Mouse (Mus musculus): ENCODE measurements around the gene Cacng4. TPM values are rescaled to one million over a fixed set of nuclear protein-coding genes. Genes with fewer than 3 reads are reported as not detected.

Cacng4 gene
- polyA plus RNA-seq, 2 experiments, result 4.8 to 13.9 TPM

DNA sequence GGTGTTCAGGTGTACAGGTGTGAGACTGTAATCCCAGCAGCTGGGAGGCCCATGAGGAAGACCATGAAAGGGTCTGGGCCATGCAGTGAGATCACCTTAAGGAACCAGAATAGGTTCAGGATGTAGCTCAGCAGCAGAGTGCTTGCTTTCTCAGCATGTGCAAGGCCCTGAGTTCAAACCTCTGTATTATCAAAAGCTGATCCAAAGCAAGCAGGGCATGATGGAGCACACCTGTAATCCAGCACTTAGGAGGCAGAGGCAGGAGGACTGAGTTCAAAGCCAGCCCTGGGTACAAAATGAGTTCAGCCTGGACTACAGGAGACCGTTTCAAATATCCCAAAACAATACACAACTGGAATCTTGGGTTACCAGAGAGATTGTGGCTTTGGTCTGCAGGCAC is 9.1 kb downstream of the Cacng4 start:
- Histone ChIP-seq H3K4me3 (replicated peaks; ENCODE audit: low read length) (no peak overlapping the region), H3K27ac (replicated peaks; ENCODE audit: low read depth, low read length) (no peak overlapping the region), H3K4me1 (ENCODE audit: control insufficient read depth, insufficient read depth, low read length) (no peaks in the 10 kb centered on the region), H3K27me3 (ENCODE audit: control insufficient read depth, insufficient read depth, low read length) (no peaks in the 10 kb centered on the region), H3K4me2 (replicated peaks; ENCODE audit: low read depth, low read length, severe bottlenecking) (no peak overlapping the region), H3K36me3 (ENCODE audit: control insufficient read depth, insufficient read depth, low read length) (no peaks in the 10 kb centered on the region), H3K9me3 (ENCODE audit: control insufficient read depth, low read length) (no peaks in the 10 kb centered on the region), H3K9ac (ENCODE audit: low read depth, low read length, severe bottlenecking) (no peak overlapping the region)
- 88% methylated on average over 1 of the region's 1 CpGs for WGBS
- no peak for TF ChIP-seq POLR2A (IDR thresholded peaks at IDR 0.05; ENCODE audit: borderline replicate concordance, extremely low read depth, insufficient read depth, insufficient read length)
- ATAC-seq (ENCODE audit: low FRiP score, low read depth) (no peak), DNase-seq (ENCODE audit: low spot score) (no peak)

DNA sequence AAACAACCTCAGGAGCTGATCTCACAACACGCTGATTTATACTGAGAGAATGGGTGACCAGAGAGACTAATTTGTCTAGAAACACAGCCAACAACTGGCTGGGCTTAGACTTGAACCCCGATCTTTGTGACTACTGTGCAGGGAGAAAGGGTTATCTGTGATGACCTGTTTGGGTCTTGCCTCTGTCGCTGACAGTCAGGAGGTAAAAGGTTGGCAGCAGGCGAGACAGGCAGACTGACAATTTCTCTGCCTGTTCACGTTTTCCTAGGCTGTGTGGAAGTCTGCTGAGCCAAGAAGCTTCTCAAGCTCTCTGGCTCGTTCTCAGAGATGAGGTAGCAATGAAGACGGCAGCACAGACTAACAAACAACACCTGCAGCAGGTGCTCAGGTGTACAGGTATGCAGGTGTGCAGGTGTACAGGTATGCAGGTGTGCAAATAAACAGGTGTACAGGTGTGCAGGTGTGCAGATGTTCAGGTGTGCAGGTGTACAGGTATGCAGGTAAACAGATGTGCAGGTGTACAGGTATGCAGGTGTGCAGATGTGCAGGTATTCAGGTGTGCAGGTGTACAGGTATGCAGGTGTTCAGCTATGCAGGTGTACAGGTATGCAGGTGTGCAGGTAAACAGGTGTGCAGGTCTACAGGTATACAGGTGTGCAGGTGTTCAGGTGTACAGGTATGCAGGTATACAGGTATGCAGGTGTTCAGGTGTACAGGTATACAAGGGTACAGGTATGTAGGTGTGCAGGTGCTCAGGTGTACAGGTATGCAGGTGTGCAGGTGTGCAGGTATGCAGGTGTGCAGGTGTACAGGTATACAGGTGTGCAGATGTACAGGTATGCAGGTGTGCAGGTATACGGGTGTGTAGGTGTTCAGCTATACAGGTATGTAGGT is 10.2 kb downstream of the Cacng4 start:
- Histone ChIP-seq H3K9ac (ENCODE audit: low read depth, low read length, severe bottlenecking) (no peak overlapping the region), H3K4me2 (replicated peaks; ENCODE audit: low read depth, low read length, severe bottlenecking) (no peak overlapping the region), H3K27ac (replicated peaks; ENCODE audit: low read depth, low read length) (no peak overlapping the region), H3K36me3 (ENCODE audit: control insufficient read depth, insufficient read depth, low read length) (no peaks in the 10 kb centered on the region), H3K9me3 (ENCODE audit: control insufficient read depth, low read length) (no peaks in the 10 kb centered on the region), H3K4me3 (replicated peaks; ENCODE audit: low read length) (no peak overlapping the region), H3K27me3 (ENCODE audit: control insufficient read depth, insufficient read depth, low read length) (no peaks in the 10 kb centered on the region), H3K4me1 (ENCODE audit: control insufficient read depth, insufficient read depth, low read length) (no peaks in the 10 kb centered on the region)
- 82% methylated on average over 7 of the region's 8 CpGs for WGBS
- TF ChIP-seq POLR2A (IDR thresholded peaks at IDR 0.05; ENCODE audit: borderline replicate concordance, extremely low read depth, insufficient read depth, insufficient read length), result no peak
- ATAC-seq (ENCODE audit: low FRiP score, low read depth), result no peak
- no peak for DNase-seq (ENCODE audit: low spot score)

DNA sequence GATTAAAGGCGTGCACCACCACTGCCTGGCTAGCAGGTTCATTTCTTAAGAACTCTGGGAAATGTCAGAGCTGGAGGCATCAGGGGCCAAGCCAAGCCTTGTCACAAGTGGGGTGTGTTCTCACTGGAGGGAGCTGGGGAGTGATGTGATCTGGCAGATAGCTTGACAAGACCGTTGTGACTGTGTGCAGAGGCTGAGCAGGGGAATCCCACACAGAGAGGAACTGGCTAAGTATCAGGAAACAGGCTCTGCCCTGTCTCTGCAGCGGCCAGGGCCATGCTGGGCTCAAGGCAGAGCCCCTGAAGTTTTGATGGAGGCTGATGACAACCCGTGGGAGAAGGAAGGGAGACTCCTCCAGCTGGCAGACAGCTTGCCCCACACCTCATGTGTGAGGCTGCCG is 11.8 kb downstream of the Cacng4 start:
- peaks cover 3% of the 10 kb centered on the region; the same call in 1 of the 2 replicates for H3K4me1 ChIP-seq (ENCODE audit: control insufficient read depth, insufficient read depth, low read length)
- H3K4me3 ChIP-seq (replicated peaks; ENCODE audit: low read length), result no peak overlapping the region
- H3K9me3 ChIP-seq (ENCODE audit: control insufficient read depth, low read length), result no peaks in the 10 kb centered on the region
- no peak for DNase-seq (ENCODE audit: low spot score)
- H3K4me2 ChIP-seq (replicated peaks; ENCODE audit: low read depth, low read length, severe bottlenecking), result no peak overlapping the region
- no peak for TF ChIP-seq POLR2A (IDR thresholded peaks at IDR 0.05; ENCODE audit: borderline replicate concordance, extremely low read depth, insufficient read depth, insufficient read length)
- H3K27ac ChIP-seq (replicated peaks; ENCODE audit: low read depth, low read length), result no peak overlapping the region
- ATAC-seq (ENCODE audit: low FRiP score, low read depth), result no peak
- no peak overlapping the region for H3K9ac ChIP-seq (ENCODE audit: low read depth, low read length, severe bottlenecking)
- 60% methylated on average over 5 of the region's 5 CpGs for WGBS
- H3K36me3 ChIP-seq (ENCODE audit: control insufficient read depth, insufficient read depth, low read length), result no peaks in the 10 kb centered on the region
- no peaks in the 10 kb centered on the region for H3K27me3 ChIP-seq (ENCODE audit: control insufficient read depth, insufficient read depth, low read length)

DNA sequence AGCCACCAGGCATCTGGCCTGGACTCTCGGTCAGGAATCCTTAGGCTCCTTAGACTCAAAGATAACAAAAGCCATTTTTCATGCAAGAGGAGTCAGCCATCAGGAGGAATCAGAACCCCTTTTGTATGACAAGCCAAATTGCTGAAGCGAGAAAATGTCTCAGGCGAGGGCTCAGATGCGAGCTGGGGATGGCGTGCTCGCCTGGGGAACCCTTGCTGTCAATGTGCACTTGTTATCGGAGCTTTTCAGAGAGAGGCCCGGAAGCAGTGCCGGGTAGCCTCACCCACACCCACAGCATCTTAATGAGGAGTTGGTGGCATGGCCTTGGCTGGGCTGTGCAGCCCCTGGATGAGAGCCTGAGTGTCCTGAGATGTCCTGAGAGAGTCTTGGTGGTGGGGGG is 15.5 kb downstream of the Cacng4 start:
- DNase-seq (ENCODE audit: low spot score) (no peak), ATAC-seq (ENCODE audit: low FRiP score, low read depth) (no peak)
- Histone ChIP-seq H3K9ac (ENCODE audit: low read depth, low read length, severe bottlenecking) (no peak overlapping the region), H3K27me3 (ENCODE audit: control insufficient read depth, insufficient read depth, low read length) (no peaks in the 10 kb centered on the region), H3K4me2 (replicated peaks; ENCODE audit: low read depth, low read length, severe bottlenecking) (no peak overlapping the region), H3K9me3 (ENCODE audit: control insufficient read depth, low read length) (no peaks in the 10 kb centered on the region), H3K27ac (replicated peaks; ENCODE audit: low read depth, low read length) (no peak overlapping the region), H3K4me3 (replicated peaks; ENCODE audit: low read length) (no peak overlapping the region), H3K4me1 (ENCODE audit: control insufficient read depth, insufficient read depth, low read length) (peaks cover 3% of the 10 kb centered on the region; the same call in 1 of the 2 replicates), H3K36me3 (ENCODE audit: control insufficient read depth, insufficient read depth, low read length) (no peaks in the 10 kb centered on the region)
- no peak for TF ChIP-seq POLR2A (IDR thresholded peaks at IDR 0.05; ENCODE audit: borderline replicate concordance, extremely low read depth, insufficient read depth, insufficient read length)
- WGBS, result 93% methylated on average over 9 of the region's 9 CpGs

DNA sequence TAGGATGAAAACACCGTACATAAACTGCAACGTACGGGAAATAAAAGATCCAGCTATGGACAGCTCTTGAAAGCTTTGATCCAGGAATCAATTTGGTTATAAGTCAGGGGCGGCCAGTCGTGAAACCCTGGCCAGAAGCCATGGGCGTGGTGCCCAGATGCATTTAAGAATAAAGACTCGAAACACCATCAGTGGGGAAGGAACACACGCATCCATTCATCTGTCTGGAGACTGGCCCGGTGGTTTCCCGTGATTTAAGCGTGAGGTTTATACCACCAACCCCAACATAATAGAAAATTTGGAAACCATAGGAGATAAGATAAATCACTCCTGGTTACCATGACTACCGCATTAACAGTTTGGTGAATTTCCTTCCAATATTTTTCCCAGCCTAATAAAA is 16.9 kb downstream of the Cacng4 start:
- no peaks in the 10 kb centered on the region for H3K27me3 ChIP-seq (ENCODE audit: control insufficient read depth, insufficient read depth, low read length)
- DNase-seq (ENCODE audit: low spot score) (peak; percentile 63), ATAC-seq (ENCODE audit: low FRiP score, low read depth) (peak; percentile 63)
- H3K27ac ChIP-seq (replicated peaks; ENCODE audit: low read depth, low read length), result no peak overlapping the region
- no peak overlapping the region for H3K9ac ChIP-seq (ENCODE audit: low read depth, low read length, severe bottlenecking)
- H3K4me1 ChIP-seq (ENCODE audit: control insufficient read depth, insufficient read depth, low read length), result peaks cover 3% of the 10 kb centered on the region; the same call in 1 of the 2 replicates
- no peak for TF ChIP-seq POLR2A (IDR thresholded peaks at IDR 0.05; ENCODE audit: borderline replicate concordance, extremely low read depth, insufficient read depth, insufficient read length)
- H3K4me3 ChIP-seq (replicated peaks; ENCODE audit: low read length), result no peak overlapping the region
- WGBS, result 31% methylated on average over 12 of the region's 12 CpGs
- H3K4me2 ChIP-seq (replicated peaks; ENCODE audit: low read depth, low read length, severe bottlenecking), result no peak overlapping the region
- H3K9me3 ChIP-seq (ENCODE audit: control insufficient read depth, low read length), result no peaks in the 10 kb centered on the region
- H3K36me3 ChIP-seq (ENCODE audit: control insufficient read depth, insufficient read depth, low read length), result no peaks in the 10 kb centered on the region
